Mouse (Mus musculus) kidney, adult 8-10 months (tissue): ENCODE results near the gene Smarcc2.
A peak's percentile ranks its signal among the peaks of the same experiment; 100 is the strongest.
"Not testable (repeated sequence)": the region's sequence is repeated elsewhere in the genome, so short reads cannot be mapped to it uniquely, and the experiment has no call there.

ENCODE experiments used
- DNase-seq, 2 experiments: peaks; one replicate each; pipeline ENCODE4 v3.0.0; 2022

Smarcc2 gene

GRCm38 (mm10) chr10:128442718-128443117 is 16.3 kb upstream of the Smarcc2 start:
- no peak for DNase-seq

- no peak for DNase-seq
Observed at GRCm38 (mm10) chr10:128444354-128444753, 14.7 kb upstream of the Smarcc2 start.

- DNase-seq, result no peak
Observed at GRCm38 (mm10) chr10:128445407-128445806, 13.6 kb upstream of the Smarcc2 start.

GRCm38 (mm10) chr10:128451014-128451413 is 8.0 kb upstream of the Smarcc2 start:
- no peak for DNase-seq

GRCm38 (mm10) chr10:128454471-128454870 is 4.6 kb upstream of the Smarcc2 start:
- DNase-seq, result no peak

- peak; percentile 52 to 54 for DNase-seq
Observed at GRCm38 (mm10) chr10:128455280-128455679, 3.8 kb upstream of the Smarcc2 start.

- peak; percentile 27 to 48 for DNase-seq
Observed at GRCm38 (mm10) chr10:128457676-128458075, 1.4 kb upstream of the Smarcc2 start.

- peak; percentile 82 to 90 for DNase-seq
Observed at GRCm38 (mm10) chr10:128458348-128458718, 715 bp upstream of the Smarcc2 start.

GRCm38 (mm10) chr10:128459409-128460269 is 591 bp downstream of the Smarcc2 start:
- peak in 1 of 2 experiments; percentile 32 for DNase-seq

- DNase-seq, result no peak
Observed at GRCm38 (mm10) chr10:128460270-128460630, 1.2 kb downstream of the Smarcc2 start.

- no peak for DNase-seq
Observed at GRCm38 (mm10) chr10:128474366-128474765, 15.3 kb downstream of the Smarcc2 start.

- no peak for DNase-seq
Observed at GRCm38 (mm10) chr10:128486370-128486769, 27.3 kb downstream of the Smarcc2 start.

GRCm38 (mm10) chr10:128487861-128488712 is 29.0 kb downstream of the Smarcc2 start:
- peak in 1 of 2 experiments; percentile 38 for DNase-seq

GRCm38 (mm10) chr10:128488776-128489175 is 29.7 kb downstream of the Smarcc2 start:
- no peak for DNase-seq

GRCm38 (mm10) chr10:128489380-128489779 is 30.3 kb downstream of the Smarcc2 start:
- DNase-seq, result peak in 1 of 2 experiments; percentile 29

GRCm38 (mm10) chr10:128489785-128490184 is 30.7 kb downstream of the Smarcc2 start:
- no peak for DNase-seq

- no peak for DNase-seq
Observed at GRCm38 (mm10) chr10:128490232-128490631, 31.2 kb downstream of the Smarcc2 start.

- no peak for DNase-seq
Observed at GRCm38 (mm10) chr10:128490912-128491311, 31.9 kb downstream of the Smarcc2 start.

- peak; percentile 49 for DNase-seq
Observed at GRCm38 (mm10) chr10:128491495-128491894, 32.4 kb downstream of the Smarcc2 start.

- DNase-seq, result not testable (repeated sequence)
Observed at GRCm38 (mm10) chr10:128492051-128492450, 33.0 kb downstream of the Smarcc2 start.

GRCm38 (mm10) chr10:128492633-128493311 is 33.7 kb downstream of the Smarcc2 start:
- peak; percentile 70 to 75 for DNase-seq

GRCm38 (mm10) chr10:128493319-128493694 is 34.3 kb downstream of the Smarcc2 start:
- DNase-seq, result no peak
